Mouse (Mus musculus) urinary bladder, postnatal 10 days (tissue): ENCODE data around the gene 1500011B03Rik.

Experiments used
- DNase-seq: peaks from one replicate; pipeline ENCODE4 v3.0.0; 2022; ENCODE audit warnings: low spot score

1500011B03Rik gene

DNA sequence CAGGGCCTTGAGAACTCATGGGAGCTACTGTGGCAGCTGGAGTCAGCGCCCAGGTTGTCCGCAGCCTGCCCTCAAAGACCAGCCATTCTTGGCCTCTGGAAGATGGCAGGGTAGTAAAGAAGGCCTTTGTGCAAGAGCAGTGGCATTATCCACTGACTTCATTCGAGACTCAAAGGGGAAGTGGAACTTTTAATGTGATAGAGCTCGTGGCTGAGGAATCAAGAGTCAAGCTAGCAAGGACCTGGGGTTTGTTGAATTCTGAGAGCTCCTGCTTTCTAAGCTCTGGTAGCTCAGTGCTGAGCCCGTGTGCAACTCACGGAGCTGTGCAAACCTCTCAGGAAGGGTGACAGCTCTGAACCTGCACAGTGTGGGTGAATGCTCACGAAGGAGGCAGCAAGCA lies 42.4 kb downstream of the 1500011B03Rik start:
- no peak for DNase-seq

DNA sequence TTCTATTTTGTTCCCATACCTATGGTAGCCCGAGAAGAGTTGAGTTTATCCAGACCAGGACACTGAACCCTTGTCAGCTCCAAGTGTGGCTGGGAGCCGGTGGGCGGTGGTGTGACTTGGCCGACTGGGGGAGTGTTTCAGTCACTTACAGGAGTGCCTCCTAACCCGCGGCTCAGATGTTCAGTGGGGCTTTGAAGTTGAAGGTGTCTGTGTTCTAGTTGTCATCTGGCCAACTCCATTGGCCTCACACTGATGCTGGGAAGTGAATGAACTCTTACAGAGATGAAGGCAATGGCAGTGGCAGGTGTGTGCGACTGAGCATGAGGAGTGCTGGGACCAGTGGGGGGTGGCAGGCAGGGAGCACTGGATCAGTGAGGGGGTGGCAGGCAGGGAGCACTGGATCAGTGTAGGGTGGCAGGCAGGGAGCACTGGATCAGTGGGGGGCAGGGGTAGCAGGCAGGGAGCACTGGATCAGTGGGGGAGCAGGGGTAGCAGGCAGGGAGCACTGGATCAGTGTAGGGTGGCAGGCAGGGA lies 43.2 kb downstream of the 1500011B03Rik start:
- DNase-seq: no peak

DNA sequence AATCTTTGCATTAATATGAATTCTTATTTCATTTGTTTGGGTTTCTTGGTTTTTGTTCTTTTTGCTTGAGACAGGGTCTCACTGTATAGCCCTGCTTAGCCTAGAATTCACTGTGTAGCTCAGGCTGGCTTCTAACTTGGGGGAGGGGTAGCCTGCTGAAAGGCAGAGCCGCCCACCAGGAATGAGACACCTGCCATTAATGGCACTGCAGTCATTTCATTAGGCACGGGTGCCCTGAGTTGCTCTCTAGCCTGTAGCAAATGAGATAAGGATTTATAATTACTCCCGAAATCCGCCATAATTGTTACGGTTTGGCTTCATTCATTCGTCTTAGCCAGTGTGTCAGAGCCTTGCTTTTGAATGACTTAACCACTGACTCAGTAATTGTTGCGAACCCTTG lies 47.1 kb downstream of the 1500011B03Rik start:
- no peak for DNase-seq

DNA sequence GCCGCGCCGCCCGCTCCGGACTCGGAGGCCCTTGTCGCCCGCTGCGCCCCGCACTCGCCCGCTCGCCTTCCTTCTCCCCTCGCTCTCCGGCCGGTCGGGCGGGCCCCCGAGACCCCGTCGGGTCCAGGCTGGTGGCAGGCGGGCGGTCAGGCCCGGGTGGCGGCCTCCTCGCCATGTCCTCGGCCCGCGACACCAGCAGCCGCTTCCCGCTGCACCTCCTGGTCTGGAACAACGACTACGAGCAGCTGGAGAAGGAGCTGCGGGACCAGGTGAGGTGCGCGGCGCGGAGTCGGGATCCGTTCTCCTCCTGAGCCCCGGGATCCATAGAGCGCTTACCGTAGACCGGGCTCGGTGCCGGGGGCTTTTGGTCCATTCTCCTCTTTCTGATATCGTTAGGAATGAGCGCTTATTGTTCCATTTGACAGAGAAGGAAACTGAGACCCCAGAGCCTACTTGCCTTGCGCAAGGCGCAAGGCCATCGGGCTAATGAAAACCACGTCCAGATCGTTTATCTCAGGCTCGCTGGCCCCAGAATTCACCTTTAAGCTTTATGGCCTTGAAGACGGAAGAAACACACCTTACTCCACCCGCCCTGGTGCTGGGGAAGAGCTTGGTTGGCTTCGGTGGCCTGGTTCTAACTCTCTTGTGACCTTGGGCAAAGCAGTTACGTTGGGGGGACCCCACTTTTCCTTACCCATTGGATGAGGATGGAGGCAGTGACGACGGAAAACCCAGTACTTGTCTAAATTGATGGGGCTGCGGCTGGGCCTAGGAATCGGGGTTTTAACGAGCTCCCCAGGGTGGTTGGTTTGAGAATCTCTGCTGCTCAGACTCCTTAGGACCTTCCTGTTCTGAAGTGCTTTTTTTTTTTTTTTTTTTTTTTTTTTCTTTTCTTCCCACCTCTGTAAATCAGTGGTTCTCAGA lies 48.0 kb downstream of the 1500011B03Rik start, which contains the start of gene Git2:
Git2 (minus strand) TSS at position 462 of the 924 bp plus-strand sequence.
- no peak for DNase-seq

DNA sequence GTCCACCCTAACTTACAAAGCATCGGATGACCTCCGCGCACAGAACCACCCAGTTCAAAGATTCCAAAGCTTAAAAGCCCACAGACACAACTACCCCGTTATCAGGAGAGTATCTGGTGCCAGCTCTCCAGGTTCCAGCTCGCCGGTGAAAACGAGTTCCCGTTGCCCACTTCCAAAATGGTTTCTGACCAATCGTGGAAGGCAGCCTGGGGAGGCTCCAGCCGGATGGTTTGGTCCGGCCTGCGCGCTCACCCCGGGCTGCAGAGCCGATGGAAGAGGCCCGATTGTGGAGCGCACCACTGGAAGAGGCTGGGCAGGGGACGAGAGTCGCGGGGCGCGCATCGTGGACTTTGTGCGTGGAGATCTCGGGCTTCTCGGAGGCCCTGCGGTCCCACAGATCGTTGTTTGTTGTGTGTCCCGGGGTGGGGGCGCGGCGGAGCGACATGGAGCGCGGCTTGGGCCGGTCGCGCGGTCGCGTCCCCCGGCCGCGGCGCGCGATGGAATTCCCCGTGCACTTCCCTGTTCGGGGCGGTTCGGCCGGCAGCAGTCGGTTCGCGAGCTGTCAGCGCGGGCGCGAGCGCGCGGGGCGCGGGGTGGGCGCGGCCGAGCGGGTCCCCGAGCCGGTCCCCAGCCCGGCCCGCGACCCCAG lies 48.7 kb downstream of the 1500011B03Rik start, which contains the start of gene Ankrd13a:
Ankrd13a (plus strand) TSS at position 275 of the 649 bp plus-strand sequence.
- peak; percentile 63 for DNase-seq

DNA sequence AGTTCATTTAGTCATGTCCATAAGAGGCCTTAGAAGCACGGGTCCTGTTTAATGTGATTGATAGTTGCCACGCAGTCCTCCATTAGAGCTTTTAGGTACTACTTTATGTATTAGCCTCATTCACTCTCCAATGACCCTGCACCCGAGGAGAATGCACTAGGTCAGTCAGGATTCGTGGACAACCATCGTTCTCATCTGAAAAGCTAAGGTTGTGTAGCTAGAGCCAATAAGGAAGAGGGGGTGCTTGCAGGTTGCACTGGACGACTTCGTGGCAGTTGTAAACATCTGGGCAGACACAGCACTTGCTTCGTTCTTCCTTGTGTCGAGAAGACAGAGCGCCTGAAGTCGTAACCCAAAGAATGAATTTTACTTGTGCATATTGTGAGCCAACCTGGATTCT lies 49.5 kb downstream of the 1500011B03Rik start:
- no peak for DNase-seq

DNA sequence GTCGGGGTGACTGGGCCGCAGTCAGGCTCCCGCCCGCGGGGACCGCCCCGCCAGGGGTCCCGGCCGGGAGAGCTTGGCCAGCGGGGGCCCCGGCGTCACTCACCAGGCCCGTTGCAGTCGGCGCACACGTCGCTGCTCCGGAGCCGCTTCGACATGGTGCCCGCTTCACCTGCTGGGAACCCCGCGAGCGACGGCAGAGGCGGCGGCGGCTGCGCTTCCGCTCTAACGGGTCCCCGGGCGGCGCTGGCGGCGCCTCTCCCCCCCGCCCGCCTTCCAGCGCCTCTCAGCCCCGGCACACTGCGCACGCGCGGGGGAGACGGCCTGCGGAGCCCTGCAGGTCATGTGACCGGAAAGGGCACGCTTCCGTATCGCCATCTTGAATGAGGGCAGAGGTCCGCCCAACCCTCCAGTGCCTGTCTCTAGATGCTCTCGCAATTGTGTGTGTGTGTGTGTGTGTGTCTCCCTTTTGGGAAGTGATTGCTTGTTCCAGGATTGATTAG lies 50.0 kb downstream of the 1500011B03Rik start:
- peak; percentile 93 for DNase-seq

DNA sequence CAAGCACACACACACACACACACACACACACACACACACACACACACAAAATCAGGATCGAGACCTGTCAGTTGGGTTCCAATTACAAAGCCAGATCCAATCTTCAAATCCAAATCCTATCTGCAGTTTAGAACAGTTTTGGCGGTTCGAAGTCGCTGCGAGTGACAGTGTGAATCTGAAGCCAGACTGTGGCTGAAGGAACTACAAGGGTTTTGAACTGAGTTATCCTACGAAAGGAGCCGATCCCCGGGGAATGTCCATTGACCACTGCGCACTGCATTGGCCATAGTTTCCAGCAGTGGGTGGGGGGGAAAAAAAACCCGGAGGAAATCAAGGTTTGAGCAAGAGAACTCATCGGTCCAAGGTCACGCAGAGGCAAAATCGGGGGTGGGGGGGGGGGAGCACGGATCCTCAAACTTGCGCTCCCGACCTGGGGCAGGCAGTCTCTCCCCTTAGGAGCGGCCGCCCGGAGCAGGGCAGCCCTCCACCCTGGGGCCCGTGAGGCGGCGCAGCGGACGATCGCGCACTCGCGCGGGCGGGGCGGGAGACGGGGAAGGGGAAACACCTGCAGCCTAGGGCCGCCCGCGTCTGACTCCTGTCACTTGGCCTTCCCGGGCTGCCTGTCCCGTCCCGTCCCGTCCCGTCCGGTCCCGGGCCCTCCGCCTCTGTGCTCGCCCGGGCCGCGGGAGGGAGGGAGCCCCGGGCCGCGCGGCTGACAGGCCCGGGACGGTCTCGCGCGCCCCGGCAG lies 50.6 kb downstream of the 1500011B03Rik start:
- no peak for DNase-seq

DNA sequence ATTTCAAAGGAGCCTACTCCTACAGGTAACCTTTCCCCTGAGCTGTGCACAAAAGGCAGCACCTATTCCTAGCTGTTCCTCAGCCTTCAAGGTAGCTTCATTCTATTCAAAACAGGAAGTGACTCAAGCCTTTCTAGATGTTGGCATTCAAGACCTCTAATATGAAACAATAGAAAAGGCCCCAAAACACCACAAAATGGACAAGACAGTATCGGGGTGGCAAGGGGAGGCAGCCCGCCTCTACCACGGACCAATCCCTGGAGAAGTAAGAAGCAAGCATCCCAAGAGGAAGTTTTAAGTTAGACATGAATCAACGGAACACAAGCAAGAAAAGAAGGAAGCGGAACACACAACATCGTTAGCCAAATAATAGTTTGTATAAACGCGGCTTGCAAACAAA lies 51.5 kb downstream of the 1500011B03Rik start:
- no peak for DNase-seq

DNA sequence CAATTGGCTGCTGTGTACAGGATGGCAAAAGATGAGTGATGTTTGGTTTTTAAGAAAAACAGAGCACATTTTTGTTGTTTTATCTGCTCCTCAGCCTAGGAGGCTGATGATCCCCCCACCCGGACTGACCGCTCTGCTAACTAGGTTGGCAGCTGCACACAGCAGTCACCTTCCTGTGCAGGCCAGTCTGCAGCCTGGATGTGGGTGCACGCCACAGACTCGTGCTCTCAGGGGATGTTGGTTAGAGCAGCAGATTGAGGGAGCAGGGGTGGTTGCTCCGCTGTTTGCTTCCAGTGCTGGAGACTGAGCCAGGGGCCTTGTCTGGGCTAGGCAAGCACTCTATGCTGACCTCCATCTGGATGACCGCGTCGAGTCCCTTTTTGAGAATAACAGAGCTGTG lies 53.5 kb downstream of the 1500011B03Rik start:
- DNase-seq: no peak

DNA sequence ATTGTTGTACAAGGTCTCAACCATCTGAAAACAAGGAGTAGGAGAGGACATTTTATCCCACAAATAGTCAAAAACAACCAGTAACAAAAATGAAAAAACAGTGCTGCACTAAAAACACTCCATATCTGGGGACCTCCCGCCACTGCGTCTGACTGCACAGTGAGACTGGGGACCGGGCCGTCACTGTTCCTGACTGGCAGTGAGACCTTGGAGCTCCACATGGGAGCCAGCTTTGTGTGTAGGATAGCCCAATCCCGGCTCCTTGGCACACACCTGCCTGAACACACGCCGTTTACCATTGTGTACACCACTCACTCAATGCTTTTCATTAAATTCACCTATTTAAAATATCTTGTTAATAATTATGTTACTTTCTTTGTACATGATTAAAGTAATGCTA lies 56.1 kb downstream of the 1500011B03Rik start:
- DNase-seq: no peak

DNA sequence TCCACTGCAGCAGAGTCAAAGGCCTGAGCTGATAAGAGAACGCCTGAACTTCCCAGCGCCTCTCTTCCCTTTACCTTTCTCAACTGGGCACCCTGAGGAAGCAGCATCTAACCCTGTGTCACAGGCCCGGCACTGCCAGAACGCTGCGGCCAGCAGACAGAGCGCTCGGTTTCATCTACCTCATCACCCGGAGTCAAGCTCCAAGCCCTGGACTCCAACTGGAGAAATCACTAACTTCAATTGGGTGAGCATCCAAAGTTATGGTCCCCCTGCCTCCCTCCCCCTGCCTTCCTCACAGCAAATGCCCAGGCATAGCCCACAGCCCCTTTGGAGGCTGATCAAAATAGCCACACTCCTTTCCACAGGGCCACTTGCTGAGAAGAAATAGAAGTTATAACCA lies 56.6 kb downstream of the 1500011B03Rik start:
- DNase-seq: no peak

DNA sequence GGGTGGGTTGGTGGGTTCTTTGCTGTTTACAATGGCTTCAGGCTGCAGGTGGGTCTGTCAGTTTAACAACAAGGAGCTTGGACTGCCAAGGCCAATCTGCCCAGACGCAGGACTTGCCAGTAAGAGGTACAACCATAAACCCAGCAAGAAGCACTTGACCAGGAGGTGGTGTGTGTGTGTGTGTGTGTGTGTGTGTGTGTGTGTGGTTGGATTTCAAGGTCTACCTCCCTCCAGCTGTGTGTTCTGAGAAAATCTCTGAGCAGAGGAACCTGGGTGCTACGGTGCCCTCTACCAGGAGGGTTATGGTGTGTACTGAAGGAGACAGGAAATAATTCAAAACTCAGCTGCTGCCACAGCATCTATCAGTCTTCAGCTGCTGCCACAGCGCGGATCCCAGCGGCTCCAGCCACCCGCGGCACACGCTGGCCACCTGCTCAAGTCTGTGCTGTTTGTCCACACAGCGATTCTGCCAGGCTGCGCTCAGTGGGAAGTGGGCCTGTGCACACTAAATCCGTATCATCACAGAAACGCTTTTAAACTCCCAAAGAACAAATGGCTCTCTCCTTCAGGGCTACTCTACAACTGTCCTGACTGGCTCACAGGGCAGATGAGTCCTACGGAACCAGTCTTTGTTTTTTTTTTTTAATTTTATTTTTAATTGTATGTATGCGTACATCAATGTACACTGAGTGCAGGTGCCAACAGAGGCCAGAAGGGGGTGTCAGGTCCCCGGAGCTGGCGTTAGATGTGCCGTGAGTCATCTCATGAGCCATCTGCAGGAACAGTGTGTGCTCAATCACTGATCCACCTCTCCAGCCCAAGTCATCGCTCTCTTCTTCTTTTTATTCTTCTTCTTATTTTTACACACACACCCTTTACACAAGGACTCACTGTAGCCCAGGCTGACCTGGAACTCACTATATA lies 58.2 kb downstream of the 1500011B03Rik start:
- no peak for DNase-seq

DNA sequence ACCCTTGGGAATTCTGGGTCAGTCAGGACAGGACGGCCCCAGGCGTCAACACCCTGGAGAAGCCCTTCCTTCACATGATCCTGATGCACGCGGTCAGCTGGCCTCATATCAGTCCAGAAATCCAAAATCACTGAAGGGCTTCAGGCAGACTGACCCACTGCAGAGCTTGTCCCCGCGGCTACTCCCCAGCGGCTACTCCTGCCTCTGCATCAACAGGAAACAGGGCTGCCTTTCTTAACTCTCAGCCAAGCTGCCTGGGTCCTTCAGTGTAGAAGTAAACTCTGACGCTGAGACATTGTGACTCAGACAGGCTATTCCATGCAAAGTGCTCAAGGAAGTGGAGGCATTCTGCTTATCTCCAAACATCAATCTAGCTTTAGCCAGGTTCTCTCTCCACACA lies 61.3 kb downstream of the 1500011B03Rik start:
- no peak for DNase-seq

DNA sequence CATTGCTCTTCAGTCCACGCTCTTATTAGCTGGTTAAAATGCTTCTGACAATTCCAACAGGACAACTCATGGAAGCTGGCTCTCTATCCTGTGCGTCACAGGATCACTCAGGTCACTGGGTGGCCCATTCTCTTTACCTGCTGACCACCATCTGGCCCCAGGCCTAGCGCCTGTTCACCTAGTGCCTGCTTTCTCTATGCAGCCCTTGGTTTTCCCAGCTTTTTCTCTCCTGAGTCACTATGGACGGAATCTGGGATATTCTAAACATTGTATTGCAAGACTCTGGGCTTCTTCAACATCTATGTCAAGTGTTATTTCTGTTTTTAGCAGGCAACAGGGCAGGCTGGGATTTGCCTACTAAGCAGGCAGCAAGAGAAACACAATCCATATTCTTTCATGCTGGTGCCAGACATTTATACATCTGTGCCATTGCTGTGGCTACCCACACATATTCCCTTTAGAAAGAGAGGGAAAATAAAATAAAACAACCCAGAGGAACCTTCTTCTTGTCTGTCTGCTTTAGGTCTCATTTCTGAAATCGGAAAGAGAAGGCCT lies 63.7 kb downstream of the 1500011B03Rik start:
- no peak for DNase-seq
